Mouse (Mus musculus) layer of hippocampus, adult 2 months (tissue): ENCODE data around the gene Cacnb1. TPM values are rescaled to one million over a fixed set of nuclear protein-coding genes. Genes with fewer than 3 reads are reported as not detected.

Experiments
- DNase-seq, 2 experiments: peaks; one replicate each; pipeline ENCODE4 v3.0.0; 2022; ENCODE audit warnings: low spot score in 2 of 2
- H3K27ac ChIP-seq: fragments of 200-600 bp; 2 replicates; pipeline ENCODE4 v1.8.1; 2022
- H3K4me3 ChIP-seq: fragments of 200-600 bp; 2 replicates; pipeline ENCODE4 v1.8.1; 2022; ENCODE audit warnings: mild to moderate bottlenecking
- CTCF ChIP-seq: fragments of 200-600 bp; conservative IDR thresholded peaks from 2 replicates; pipeline ENCODE4 v1.8.1; 2022; ENCODE audit warnings: antibody characterized with exemption, mild to moderate bottlenecking, moderate library complexity
- total RNA-seq, 2 experiments: library from RNA; stranded (reverse); gene quantifications; 2 replicates each; pipeline ENCODE4 v1.2.3; 2021

Gene Cacnb1
- total RNA-seq, 2 experiments from 2014 or later: 139 to 142 TPM

DNA sequence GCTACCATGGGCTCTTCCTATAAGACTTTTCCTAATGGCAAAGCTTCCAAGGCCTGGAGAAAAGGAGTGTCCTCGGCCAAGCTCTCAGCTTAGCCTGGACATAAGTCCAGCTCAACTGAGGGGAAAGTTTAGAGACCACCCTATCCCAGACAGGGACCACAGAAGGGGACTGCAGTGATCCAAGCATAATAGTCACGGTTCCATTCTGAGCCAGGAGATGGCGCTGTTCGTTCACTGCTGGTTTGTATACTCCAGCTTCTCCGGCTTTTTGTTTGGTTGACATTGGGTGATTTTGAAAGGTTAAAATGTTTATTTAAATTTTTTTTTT lies 8.6 kb upstream of the Cacnb1 start:
- Histone ChIP-seq H3K27ac (no peak overlapping the region), H3K4me3 (no peak overlapping the region)
- peak; percentile 96 for TF ChIP-seq CTCF
- peak; percentile 71 to 82 for DNase-seq

DNA sequence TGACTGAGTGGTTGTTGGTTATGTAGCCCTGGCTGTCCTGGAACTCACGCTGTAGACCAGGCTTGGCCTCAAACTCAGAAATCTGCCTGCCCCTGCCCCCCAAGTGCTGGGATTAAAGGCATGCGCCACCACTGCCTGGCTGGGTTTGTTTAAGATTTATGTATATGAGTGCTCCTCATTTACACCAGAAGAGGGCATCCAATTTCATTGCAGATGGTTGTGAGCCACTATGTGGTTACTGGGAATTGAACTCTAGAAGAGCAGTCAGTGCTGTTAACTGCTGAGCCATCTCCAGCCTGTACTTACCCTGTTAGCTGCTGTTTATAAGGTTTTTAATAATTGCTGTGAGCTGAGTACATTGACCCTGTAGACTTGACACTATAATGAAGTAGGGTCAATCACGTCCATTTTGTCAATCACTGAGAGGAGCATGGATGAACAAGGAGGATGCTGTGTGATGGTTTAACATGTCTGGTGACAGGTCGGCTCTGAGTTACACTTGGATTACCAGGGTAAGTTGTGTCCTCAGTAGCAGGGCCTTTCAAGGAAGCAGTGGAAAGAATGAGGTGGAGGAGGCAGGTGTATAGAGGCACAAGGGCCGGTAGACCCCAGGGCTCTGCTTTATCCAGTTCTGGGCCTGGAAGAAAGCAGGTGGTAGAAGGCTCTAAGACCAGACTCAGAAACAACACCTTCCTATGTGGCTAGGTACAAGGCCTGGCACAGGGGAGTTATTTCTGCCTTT lies 8.0 kb upstream of the Cacnb1 start:
- peak; percentile 49 for TF ChIP-seq CTCF
- Histone ChIP-seq H3K4me3 (no peak overlapping the region), H3K27ac (no peak overlapping the region)
- DNase-seq: no peak

DNA sequence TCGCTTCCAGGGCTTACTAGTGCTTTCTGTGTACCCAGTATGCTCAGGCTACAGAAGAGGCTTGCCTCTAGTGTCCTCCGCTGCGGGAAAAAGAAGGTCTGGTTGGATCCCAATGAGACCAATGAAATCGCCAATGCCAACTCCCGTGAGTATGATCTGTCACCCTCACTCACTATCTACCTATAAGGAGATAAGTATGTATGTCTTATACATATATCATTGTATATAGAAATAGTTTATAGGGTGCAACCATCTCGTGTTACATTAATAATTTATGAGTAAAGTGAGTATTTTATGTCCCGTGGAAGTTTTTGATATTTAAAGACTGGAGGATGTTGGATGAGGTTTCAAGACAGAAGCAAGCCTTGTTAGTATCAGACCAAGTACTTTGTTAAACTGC lies 5.0 kb upstream of the Cacnb1 start:
- TF ChIP-seq CTCF: no peak
- DNase-seq: no peak
- Histone ChIP-seq H3K4me3 (peak overlapping the region; percentile 83), H3K27ac (peak overlapping the region; percentile 99)

DNA sequence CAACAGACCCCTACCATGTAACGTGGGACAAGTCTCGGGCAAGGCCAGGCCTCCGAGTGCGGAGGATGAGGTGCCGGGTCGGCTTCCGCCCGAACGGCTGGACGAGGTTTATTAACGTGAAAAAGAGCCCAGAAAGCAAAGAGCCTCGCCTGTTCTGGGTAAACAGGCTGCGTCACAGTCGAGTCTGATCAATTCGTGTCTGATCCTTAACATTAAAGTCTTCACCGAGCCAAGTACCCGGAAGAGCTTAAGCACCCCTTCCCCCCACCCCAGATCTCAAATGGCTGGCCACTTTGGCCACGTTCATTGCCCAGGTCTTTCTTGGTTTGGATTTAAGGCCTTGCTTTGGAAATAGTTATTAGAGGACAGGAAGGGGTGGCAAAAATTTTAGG lies 4.5 kb upstream of the Cacnb1 start:
- no peak for DNase-seq
- TF ChIP-seq CTCF: no peak
- Histone ChIP-seq H3K4me3 (peak overlapping the region; percentile 83), H3K27ac (peak overlapping the region; percentile 99)

DNA sequence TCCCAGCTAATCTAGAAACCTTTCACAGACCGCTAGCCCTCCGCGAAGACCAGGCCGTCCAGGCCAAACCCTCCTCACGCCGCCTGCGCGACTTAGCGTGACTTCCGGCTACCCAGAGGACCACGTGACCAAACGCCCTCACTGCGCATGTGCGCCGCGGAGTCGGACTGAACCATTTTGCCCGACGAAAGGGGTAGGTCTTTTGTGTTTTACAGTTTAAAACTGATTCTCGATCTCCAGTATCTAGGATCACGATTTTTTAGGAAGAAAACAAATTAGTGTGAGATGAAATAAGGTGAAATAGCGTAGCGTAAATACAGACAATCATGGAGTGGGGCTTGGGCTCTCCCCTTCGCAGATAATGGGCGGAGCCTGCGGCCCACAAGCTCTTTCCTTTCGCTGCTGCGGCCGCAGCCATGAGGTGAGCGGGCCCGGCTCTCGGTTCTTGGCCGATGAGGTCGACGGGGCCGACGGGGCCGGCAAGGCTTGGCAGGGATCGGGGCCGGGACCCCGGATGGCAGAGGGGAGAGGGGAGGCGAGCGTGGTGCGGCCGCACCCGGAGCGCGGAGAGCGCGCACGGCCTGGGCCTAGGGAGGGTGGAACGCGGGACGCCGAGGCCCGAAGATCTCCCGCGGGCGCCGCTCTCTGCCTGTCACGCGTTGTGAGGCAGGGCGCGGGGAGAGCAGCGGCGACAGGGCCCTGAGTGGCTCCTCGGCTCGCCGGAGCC lies 3.9 kb upstream of the Cacnb1 start, which contains the start of gene Rpl19:
Gene Rpl19, plus strand, starts transcription at position 141 of the 727 bp plus-strand sequence.
- peak within 1 kb of the TSS; percentile 83 for H3K4me3 ChIP-seq
- peak within 1 kb of the TSS; percentile 99 for H3K27ac ChIP-seq
- peak; percentile 92 to 93 for DNase-seq
- TF ChIP-seq CTCF: no peak

DNA sequence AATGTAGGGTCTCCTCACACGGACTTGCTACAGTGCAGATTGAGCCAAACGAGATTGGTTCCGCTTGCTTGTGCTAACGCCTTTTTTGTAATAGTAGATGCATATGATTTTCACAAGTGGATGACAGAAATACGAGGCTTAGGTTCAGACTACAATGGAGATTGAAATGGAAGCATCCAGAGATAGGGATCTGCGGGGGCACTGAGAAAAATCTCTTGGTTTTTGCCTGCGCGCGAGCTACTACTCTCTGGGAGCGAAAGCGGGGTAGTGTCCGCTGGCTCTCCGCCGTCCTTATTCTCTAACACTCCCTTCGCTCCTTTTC lies 3.4 kb upstream of the Cacnb1 start:
- H3K27ac ChIP-seq: peak overlapping the region; percentile 99
- DNase-seq: no peak
- peak overlapping the region; percentile 83 for H3K4me3 ChIP-seq
- TF ChIP-seq CTCF: no peak

DNA sequence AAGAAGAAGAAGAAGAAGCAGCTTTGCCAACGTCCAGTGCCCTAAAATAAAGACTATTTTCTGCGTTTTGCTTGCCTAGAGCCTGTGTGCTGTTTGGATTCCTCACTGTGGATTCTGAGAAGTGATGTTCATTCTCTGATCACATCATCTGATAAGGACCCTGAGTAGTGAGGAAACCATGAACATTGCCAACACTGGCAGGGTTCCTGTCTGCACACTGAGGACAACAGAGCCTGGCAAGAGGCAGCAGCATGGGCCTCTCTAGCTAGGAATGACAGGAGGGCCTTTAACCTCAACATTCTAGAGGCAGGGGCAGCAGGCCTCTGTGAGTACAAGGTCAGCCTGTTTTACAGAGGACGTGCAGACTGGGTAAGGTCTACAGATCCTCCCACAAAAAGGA lies 1.7 kb upstream of the Cacnb1 start:
- Histone ChIP-seq H3K27ac (no peak overlapping the region), H3K4me3 (no peak overlapping the region)
- TF ChIP-seq CTCF: no peak
- no peak for DNase-seq

DNA sequence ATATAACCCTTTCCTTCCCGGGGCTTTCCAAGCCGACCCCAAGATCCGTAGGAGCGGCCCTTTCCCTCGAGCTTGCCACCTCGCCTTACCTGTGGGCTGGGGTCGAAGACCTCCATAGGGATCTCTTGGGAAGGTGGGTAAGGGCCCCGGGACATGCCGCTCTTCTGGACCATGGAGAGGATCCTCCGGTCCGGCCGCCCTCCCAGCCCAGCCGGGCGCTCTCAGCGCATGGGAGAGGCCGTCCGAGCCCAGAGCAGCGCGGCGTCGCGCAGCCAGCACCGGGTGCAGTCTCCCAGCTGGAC lies 630 bp downstream of the Cacnb1 start:
- H3K4me3 ChIP-seq: peak overlapping the region; percentile 99
- no peak for DNase-seq
- TF ChIP-seq CTCF: no peak
- peak overlapping the region; percentile 96 for H3K27ac ChIP-seq

DNA sequence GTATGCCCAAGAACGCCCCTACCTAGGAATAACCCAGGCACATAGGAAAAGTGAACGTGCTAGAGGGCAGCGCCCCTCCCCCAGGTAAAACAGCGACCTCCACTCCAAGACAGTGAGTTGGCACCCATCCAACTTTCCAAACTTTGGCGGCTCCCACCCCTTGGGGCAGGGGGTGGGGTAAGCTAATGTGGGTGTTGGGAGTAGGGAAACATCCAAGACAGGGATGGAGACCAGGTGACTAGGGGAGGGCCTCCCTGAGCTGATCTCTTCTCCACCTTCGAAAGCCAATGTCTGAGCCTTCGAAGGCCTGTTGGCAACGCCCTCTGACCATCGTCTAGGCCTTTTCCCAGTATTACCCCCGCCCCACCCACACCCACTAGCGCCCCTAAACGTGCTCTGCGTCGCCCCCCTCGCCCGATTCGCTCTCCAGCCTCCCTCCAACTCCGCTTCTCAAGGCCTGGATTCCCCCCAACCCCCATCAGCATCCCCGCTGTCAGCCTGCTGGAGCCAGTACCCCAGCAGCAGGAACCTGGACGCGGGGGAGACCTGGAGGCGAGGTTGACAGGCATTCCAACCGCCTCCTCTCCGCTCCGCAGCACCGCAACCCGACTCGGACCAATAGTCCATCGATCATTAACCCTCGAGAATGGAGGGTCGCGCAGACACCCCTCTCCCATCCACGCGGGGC lies 1.1 kb downstream of the Cacnb1 start:
- Histone ChIP-seq H3K27ac (peak overlapping the region; percentile 96), H3K4me3 (peak overlapping the region; percentile 99)
- peak; percentile 55 to 63 for DNase-seq
- TF ChIP-seq CTCF: no peak

DNA sequence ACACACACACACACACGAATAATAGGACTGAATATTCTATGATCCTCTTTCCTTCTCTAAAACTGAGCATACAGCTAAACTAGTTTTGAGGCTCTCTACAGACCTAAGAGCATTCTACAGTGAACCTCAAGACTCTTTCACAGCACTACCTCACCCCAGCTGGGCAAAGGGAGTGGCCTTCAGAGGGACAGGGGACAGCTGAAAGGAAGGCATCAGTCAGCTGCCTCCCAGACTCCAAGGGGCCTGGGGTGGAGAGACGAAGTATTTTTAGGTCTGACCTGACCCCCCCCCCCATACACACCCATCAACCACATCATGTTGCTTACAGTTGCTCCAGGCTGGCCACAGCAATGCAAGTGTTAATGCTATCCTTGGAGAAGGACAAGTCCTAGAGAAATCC lies 1.7 kb downstream of the Cacnb1 start:
- H3K27ac ChIP-seq: peak overlapping the region; percentile 96

DNA sequence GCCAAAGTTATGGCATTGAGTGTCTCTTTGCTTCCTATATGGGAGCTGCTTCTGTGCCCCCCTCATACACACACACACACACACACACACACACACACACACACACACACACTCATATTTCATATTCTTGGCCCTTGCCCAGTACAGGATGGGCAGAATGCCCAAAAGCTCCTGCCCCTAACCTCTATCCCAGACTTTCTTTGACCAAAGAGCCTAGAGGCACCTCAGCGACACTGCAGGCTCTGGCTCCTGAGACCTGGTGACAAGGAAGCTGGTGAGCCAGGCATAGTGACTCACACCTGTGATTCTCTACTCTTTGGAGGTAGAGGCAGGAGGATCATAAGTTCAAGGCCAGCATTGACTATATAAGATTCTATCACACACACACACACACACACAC lies 2.1 kb downstream of the Cacnb1 start:
- peak overlapping the region; percentile 90 for H3K27ac ChIP-seq
- peak; percentile 29 for TF ChIP-seq CTCF
- DNase-seq: no peak

More for the DNA sequence above, 1.7 kb downstream of the Cacnb1 start:
- TF ChIP-seq CTCF: no peak
- peak overlapping the region; percentile 99 for H3K4me3 ChIP-seq
- no peak for DNase-seq

DNA sequence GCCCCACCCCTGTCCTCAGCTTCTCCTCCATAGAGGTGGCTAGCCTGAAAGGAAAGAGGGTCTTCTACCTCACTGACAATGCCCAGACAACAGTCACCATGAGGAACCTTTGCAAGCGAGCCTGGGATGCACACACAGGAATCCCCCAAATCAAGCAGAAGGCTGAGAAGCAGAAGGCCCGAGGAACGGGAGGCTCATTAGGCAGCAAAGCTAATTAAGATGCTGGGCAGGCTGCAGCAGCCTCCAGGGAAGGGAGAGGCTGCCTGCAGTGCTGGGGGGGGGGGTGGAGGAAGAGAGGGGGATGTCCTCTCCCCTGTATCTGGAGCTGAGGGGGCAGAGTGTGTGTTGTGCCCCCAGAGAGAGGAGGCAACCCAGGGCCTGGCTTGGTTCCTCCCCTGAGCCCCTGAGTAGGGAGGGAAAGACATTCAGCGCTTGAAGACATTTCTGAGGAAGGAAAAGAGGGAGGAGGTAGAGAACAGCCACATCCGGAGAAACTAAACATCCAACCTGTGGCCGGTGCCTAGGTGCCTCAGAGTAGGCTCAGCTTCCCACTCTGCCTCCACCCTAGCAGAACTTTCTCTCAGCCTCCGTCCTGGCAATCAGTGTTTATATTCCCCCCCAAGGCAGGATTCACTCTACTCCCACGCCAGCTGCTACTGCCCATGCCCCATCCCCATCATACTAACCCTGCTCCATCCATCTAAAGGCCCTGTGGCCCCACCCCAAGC lies 2.8 kb downstream of the Cacnb1 start:
- peak in 1 of 2 experiments; percentile 56 for DNase-seq
- peak overlapping the region; percentile 90 for H3K27ac ChIP-seq
- peak overlapping the region; percentile 54 for H3K4me3 ChIP-seq
- no peak for TF ChIP-seq CTCF

More for the DNA sequence above, 2.1 kb downstream of the Cacnb1 start:
- H3K4me3 ChIP-seq: peak overlapping the region; percentile 54
